7 mouse cellular contexts compared by ENCODE assay signal in genomic region chr12:79715506-79716345, GRCm38 (mm10).
DNase-seq lines count a peak whose midpoint lies in the region; ATAC-seq lines count a peak whose summit lies in the region.

No protein-coding gene starts in this region.

- peak overlapping the region; percentile 66 for H3K27ac ChIP-seq in hindbrain, embryonic 14.5 days

- no peaks in the 10 kb centered on the region for H3K9me3 ChIP-seq in hindbrain, embryonic 14.5 days (ENCODE audit: control insufficient read depth, low read length)

- no peaks in the 10 kb centered on the region for H3K36me3 ChIP-seq in hindbrain, embryonic 14.5 days (replicated peaks; ENCODE audit: control insufficient read depth, insufficient read depth)

- 18% methylated on average over 12 of the region's 12 CpGs for WGBS in hindbrain, embryonic 14.5 days

- peak; percentile 23 for DNase-seq in CD4-positive, CD25-positive, alpha-beta regulatory T cell, adult 2 months (ENCODE audit: low read depth, low spot score)
- peak; percentile 61 for DNase-seq in adipocyte (ENCODE audit: low spot score)
- no peak for DNase-seq in hindbrain, embryonic 14.5 days (ENCODE audit: low spot score)
- DNase-seq in mesoderm, embryonic 11.5 days (ENCODE audit: low read depth, low spot score) = peak; percentile 48
- no peak for DNase-seq in adrenal gland, adult 2 months
- no peak for DNase-seq in layer of hippocampus, adult 8-10 months (ENCODE audit: low spot score in 2 of 2)

- ATAC-seq in hindbrain, embryonic 14.5 days (ENCODE audit: low FRiP score) = peak; percentile 49; the same call in 1 of the 2 replicates
- ATAC-seq in inflammation-experienced regulatory T-cells, adult 6 months = no peak

- H3K9ac ChIP-seq in hindbrain, embryonic 14.5 days = no peak overlapping the region

- no peak overlapping the region for H3K4me3 ChIP-seq in hindbrain, embryonic 14.5 days (replicated peaks; ENCODE audit: low read length)

- no peak overlapping the region for H3K4me2 ChIP-seq in hindbrain, embryonic 14.5 days (replicated peaks)

- H3K27me3 ChIP-seq in hindbrain, embryonic 14.5 days (ENCODE audit: control insufficient read depth, insufficient read depth, low read length) = no peaks in the 10 kb centered on the region

- peaks cover 21% of the 10 kb centered on the region; the same call in 1 of the 2 replicates for H3K4me1 ChIP-seq in hindbrain, embryonic 14.5 days (replicated peaks; ENCODE audit: control insufficient read depth, insufficient read depth, low read length)

Comparison
In these comparisons a context has a peak if more than half of its experiments do, and no peak if none do; other contexts are left out.
1. DNase-seq: peak in CD4-positive, CD25-positive, alpha-beta regulatory T cell, adult 2 months (single experiment), adipocyte (single experiment) and mesoderm, embryonic 11.5 days (single experiment); none in hindbrain, embryonic 14.5 days (single experiment), adrenal gland, adult 2 months (single experiment) and layer of hippocampus, adult 8-10 months (0 of 2).